Mouse (Mus musculus): ENCODE results near the gene Cdhr3. TPM values are rescaled to one million over a fixed set of nuclear protein-coding genes. Genes with fewer than 3 reads are reported as not detected.

The Cdhr3 gene
- polyA plus RNA-seq, 1 experiment, result not detected

DNA sequence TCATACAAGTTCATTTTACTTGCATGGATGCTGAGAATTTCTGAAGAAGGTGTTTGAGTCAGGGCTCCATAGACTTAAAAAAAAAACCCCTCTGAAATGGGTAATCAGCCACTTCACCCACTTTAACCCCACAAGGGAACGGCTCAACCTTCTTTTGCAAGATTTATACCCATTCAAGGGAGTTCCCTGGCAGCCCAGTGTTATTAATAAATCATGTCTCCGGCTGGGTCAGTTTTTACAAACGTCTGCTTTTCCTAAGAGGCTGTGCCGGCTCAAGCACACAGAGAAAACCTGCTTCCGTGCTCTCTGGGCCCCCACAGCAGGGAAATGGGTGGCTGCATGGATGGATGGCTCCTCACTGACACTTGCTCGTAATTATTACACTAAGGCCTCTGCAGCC is 59.5 kb downstream of the Cdhr3 start:
- Histone ChIP-seq H3K79me3 (ENCODE audit: low read depth) (no peaks in the 10 kb centered on the region), H3K36me3 (ENCODE audit: control insufficient read depth, insufficient read depth) (no peaks in the 10 kb centered on the region), H3K4me3 (ENCODE audit: insufficient read depth, poor library complexity, severe bottlenecking) (no peak overlapping the region), H3K79me2 (ENCODE audit: control insufficient read depth, insufficient read depth) (no peaks in the 10 kb centered on the region), H3K27me3 (ENCODE audit: control insufficient read depth, insufficient read depth, insufficient read length) (no peaks in the 10 kb centered on the region), H3ac (ENCODE audit: control insufficient read depth, insufficient read length, low read depth) (no peak overlapping the region)
- TF ChIP-seq CTCF (IDR thresholded peaks at IDR 0.05; ENCODE audit: control insufficient read depth, insufficient read depth, insufficient read length), result no peak
- no peak for TF ChIP-seq MYOD1 (IDR thresholded peaks at IDR 0.05; ENCODE audit: control insufficient read depth, insufficient read length, low read depth)
- TF ChIP-seq FOSL1 (IDR thresholded peaks at IDR 0.05; ENCODE audit: insufficient read depth, low read length, poor library complexity, severe bottlenecking), result no peak
- TF ChIP-seq CEBPB (IDR thresholded peaks at IDR 0.05; ENCODE audit: low read depth), result no peak

DNA sequence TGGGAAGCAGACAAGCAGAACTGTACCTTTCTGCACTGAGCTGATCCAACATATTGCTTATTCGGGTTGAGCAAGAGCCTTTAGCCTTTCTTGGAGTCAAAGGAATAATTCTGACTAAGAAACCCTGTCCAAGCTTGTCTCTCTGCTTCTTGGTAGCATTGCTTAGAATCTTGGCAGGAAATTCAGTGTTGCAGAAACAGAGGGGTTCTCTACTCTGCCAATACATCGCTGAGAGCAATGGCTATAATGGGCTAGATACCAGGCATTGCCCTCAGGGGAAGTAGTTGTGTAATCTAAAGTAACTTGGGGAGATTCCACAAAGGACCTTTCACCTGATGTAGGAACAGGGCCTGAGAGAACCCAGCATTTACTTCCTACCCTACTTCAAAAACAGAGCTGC is 62.1 kb downstream of the Cdhr3 start:
- H3K27me3 ChIP-seq (ENCODE audit: control insufficient read depth, insufficient read depth, insufficient read length), result no peaks in the 10 kb centered on the region
- H3K79me2 ChIP-seq (ENCODE audit: control insufficient read depth, insufficient read depth), result no peaks in the 10 kb centered on the region
- TF ChIP-seq CEBPB (IDR thresholded peaks at IDR 0.05; ENCODE audit: low read depth), result no peak
- TF ChIP-seq MAX (IDR thresholded peaks at IDR 0.05), result no peak
- no peak for TF ChIP-seq MYOG (IDR thresholded peaks at IDR 0.05; ENCODE audit: control insufficient read depth, extremely low read depth, insufficient read length)
- TF ChIP-seq MYOD1 (IDR thresholded peaks at IDR 0.05; ENCODE audit: control insufficient read depth, insufficient read length, low read depth), result no peak
- no peak for TF ChIP-seq USF1 (IDR thresholded peaks at IDR 0.05; ENCODE audit: low read depth)
- no peak for TF ChIP-seq CTCF (IDR thresholded peaks at IDR 0.05; ENCODE audit: control insufficient read depth, insufficient read depth, insufficient read length)
- TF ChIP-seq FOSL1 (IDR thresholded peaks at IDR 0.05; ENCODE audit: insufficient read depth, low read length, poor library complexity, severe bottlenecking), result no peak
- H3ac ChIP-seq (ENCODE audit: control insufficient read depth, insufficient read length, low read depth), result no peak overlapping the region
- H3K4me3 ChIP-seq (ENCODE audit: insufficient read depth, poor library complexity, severe bottlenecking), result no peak overlapping the region
- no peaks in the 10 kb centered on the region for H3K79me3 ChIP-seq (ENCODE audit: low read depth)
- H3K36me3 ChIP-seq (ENCODE audit: control insufficient read depth, insufficient read depth), result no peaks in the 10 kb centered on the region

DNA sequence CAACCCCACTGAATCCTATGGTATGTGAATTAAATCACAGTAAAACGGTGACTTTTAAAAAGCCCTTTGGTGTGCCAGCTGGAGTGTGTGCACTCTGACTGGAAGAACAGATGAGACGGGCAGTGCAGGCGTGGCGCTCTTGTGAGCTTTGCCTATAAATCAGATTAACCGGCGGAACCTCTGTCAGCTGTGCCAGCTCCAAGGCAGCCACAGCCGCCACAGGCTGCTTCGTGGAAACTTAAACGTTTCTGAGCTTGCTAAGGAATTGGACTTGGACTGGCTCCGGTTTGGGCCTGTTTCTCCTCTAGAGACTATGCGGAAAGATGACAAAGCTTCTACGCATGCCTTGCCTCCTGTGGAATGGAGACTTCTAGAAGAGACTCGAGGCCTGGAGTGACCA is 62.6 kb downstream of the Cdhr3 start:
- TF ChIP-seq FOSL1 (IDR thresholded peaks at IDR 0.05; ENCODE audit: insufficient read depth, low read length, poor library complexity, severe bottlenecking) (no peak), USF1 (IDR thresholded peaks at IDR 0.05; ENCODE audit: low read depth) (no peak), CEBPB (IDR thresholded peaks at IDR 0.05; ENCODE audit: low read depth) (no peak), MYOD1 (IDR thresholded peaks at IDR 0.05; ENCODE audit: control insufficient read depth, insufficient read length, low read depth) (no peak), MYOG (IDR thresholded peaks at IDR 0.05; ENCODE audit: control insufficient read depth, extremely low read depth, insufficient read length) (no peak), CTCF (IDR thresholded peaks at IDR 0.05; ENCODE audit: control insufficient read depth, insufficient read depth, insufficient read length) (no peak), MAX (IDR thresholded peaks at IDR 0.05) (no peak)
- Histone ChIP-seq H3K4me3 (ENCODE audit: insufficient read depth, poor library complexity, severe bottlenecking) (no peak overlapping the region), H3ac (ENCODE audit: control insufficient read depth, insufficient read length, low read depth) (no peak overlapping the region), H3K36me3 (ENCODE audit: control insufficient read depth, insufficient read depth) (no peaks in the 10 kb centered on the region), H3K79me2 (ENCODE audit: control insufficient read depth, insufficient read depth) (no peaks in the 10 kb centered on the region), H3K27me3 (ENCODE audit: control insufficient read depth, insufficient read depth, insufficient read length) (no peaks in the 10 kb centered on the region), H3K79me3 (ENCODE audit: low read depth) (no peaks in the 10 kb centered on the region)

DNA sequence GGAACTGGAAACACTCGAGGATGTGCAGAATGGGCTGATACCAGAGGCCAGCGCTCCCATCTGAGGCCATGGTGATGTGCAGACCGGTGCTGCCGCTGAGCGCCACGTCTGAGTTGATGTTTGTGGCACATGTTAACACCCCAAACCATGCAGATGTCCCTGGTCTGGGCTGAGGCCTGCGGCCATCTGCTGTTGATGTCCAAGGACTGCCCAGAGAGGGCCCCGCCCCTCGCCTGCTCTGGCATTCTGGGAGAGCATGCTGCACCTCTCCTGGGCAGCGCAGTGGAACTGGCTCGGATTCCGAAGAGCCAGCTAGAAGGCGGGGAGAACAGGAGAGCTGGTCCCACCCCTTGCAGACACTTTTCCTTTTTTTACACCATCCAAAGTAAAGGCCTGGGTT is 64.0 kb downstream of the Cdhr3 start:
- TF ChIP-seq MAX (IDR thresholded peaks at IDR 0.05) (no peak), CEBPB (IDR thresholded peaks at IDR 0.05; ENCODE audit: low read depth) (no peak), FOSL1 (IDR thresholded peaks at IDR 0.05; ENCODE audit: insufficient read depth, low read length, poor library complexity, severe bottlenecking) (no peak), MYOG (IDR thresholded peaks at IDR 0.05; ENCODE audit: control insufficient read depth, extremely low read depth, insufficient read length) (no peak), USF1 (IDR thresholded peaks at IDR 0.05; ENCODE audit: low read depth) (no peak), CTCF (IDR thresholded peaks at IDR 0.05; ENCODE audit: control insufficient read depth, insufficient read depth, insufficient read length) (no peak), MYOD1 (IDR thresholded peaks at IDR 0.05; ENCODE audit: control insufficient read depth, insufficient read length, low read depth) (no peak)
- no peak overlapping the region for H3K4me3 ChIP-seq (ENCODE audit: insufficient read depth, poor library complexity, severe bottlenecking)
- H3K79me3 ChIP-seq (ENCODE audit: low read depth), result no peaks in the 10 kb centered on the region
- no peaks in the 10 kb centered on the region for H3K36me3 ChIP-seq (ENCODE audit: control insufficient read depth, insufficient read depth)
- no peaks in the 10 kb centered on the region for H3K79me2 ChIP-seq (ENCODE audit: control insufficient read depth, insufficient read depth)
- no peaks in the 10 kb centered on the region for H3K27me3 ChIP-seq (ENCODE audit: control insufficient read depth, insufficient read depth, insufficient read length)
- H3ac ChIP-seq (ENCODE audit: control insufficient read depth, insufficient read length, low read depth), result no peak overlapping the region

DNA sequence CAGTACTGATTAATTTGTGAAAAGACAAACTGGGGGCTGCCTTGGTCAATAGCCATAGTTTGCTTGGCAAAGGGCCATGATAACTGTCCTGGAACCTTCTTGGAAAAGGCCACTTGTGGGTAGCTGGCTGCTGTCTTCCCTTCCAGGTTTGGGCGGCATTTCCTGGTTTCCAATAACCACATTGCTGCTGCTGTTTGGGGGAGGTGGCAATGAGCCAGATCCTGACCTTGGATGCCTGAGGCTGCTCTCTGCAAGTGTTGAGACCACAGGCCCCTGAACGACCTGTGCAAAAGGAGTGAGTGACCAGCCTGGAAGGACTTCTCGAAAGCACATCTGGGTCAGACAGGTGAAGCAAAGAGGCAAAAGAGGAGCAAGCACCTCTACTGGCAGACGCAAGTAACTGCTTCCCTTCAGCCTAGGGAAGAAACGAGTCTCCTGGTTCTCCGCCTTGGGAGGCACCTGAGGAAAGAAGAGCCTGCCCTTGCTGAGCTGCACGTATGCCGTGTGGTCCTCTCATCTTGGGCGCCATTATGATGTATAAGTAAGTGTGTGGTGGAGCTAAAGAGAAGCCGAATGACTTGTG is 64.5 kb downstream of the Cdhr3 start:
- Histone ChIP-seq H3K27me3 (ENCODE audit: control insufficient read depth, insufficient read depth, insufficient read length) (no peaks in the 10 kb centered on the region), H3K36me3 (ENCODE audit: control insufficient read depth, insufficient read depth) (no peaks in the 10 kb centered on the region), H3K4me3 (ENCODE audit: insufficient read depth, poor library complexity, severe bottlenecking) (no peak overlapping the region), H3K79me2 (ENCODE audit: control insufficient read depth, insufficient read depth) (no peaks in the 10 kb centered on the region), H3ac (ENCODE audit: control insufficient read depth, insufficient read length, low read depth) (no peak overlapping the region), H3K79me3 (ENCODE audit: low read depth) (no peaks in the 10 kb centered on the region)
- TF ChIP-seq MYOG (IDR thresholded peaks at IDR 0.05; ENCODE audit: control insufficient read depth, extremely low read depth, insufficient read length), result no peak
- no peak for TF ChIP-seq FOSL1 (IDR thresholded peaks at IDR 0.05; ENCODE audit: insufficient read depth, low read length, poor library complexity, severe bottlenecking)
- no peak for TF ChIP-seq MAX (IDR thresholded peaks at IDR 0.05)
- TF ChIP-seq MYOD1 (IDR thresholded peaks at IDR 0.05; ENCODE audit: control insufficient read depth, insufficient read length, low read depth), result no peak
- no peak for TF ChIP-seq CTCF (IDR thresholded peaks at IDR 0.05; ENCODE audit: control insufficient read depth, insufficient read depth, insufficient read length)
- TF ChIP-seq CEBPB (IDR thresholded peaks at IDR 0.05; ENCODE audit: low read depth), result no peak
- no peak for TF ChIP-seq USF1 (IDR thresholded peaks at IDR 0.05; ENCODE audit: low read depth)

DNA sequence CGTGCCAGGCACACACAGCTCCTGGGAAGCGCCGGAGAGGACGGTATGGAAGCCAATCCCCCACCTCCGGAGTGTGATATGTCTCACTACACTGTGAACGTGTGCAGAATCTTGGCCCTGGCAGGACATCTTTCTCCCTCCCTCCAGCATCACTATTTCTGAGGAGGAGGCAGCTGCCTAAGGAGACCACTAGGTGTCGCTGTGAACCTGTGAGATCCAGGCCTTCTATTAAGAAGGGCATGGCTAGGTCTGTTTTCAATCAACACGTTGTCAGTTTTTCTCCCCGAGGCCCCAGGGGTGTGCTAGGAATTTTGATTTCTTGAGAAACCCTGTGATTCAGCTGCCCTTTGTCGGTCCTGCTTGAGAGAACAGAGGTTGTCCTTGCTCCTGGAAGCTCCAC is 65.6 kb downstream of the Cdhr3 start:
- TF ChIP-seq CTCF (IDR thresholded peaks at IDR 0.05; ENCODE audit: control insufficient read depth, insufficient read depth, insufficient read length) (peak; percentile 70), CEBPB (IDR thresholded peaks at IDR 0.05; ENCODE audit: low read depth) (no peak), USF1 (IDR thresholded peaks at IDR 0.05; ENCODE audit: low read depth) (no peak), MYOG (IDR thresholded peaks at IDR 0.05; ENCODE audit: control insufficient read depth, extremely low read depth, insufficient read length) (no peak), MYOD1 (IDR thresholded peaks at IDR 0.05; ENCODE audit: control insufficient read depth, insufficient read length, low read depth) (no peak), MAX (IDR thresholded peaks at IDR 0.05) (no peak), FOSL1 (IDR thresholded peaks at IDR 0.05; ENCODE audit: insufficient read depth, low read length, poor library complexity, severe bottlenecking) (no peak)
- Histone ChIP-seq H3K36me3 (ENCODE audit: control insufficient read depth, insufficient read depth) (no peaks in the 10 kb centered on the region), H3K27me3 (ENCODE audit: control insufficient read depth, insufficient read depth, insufficient read length) (no peaks in the 10 kb centered on the region), H3K4me3 (ENCODE audit: insufficient read depth, poor library complexity, severe bottlenecking) (no peak overlapping the region), H3K79me2 (ENCODE audit: control insufficient read depth, insufficient read depth) (no peaks in the 10 kb centered on the region), H3ac (ENCODE audit: control insufficient read depth, insufficient read length, low read depth) (no peak overlapping the region), H3K79me3 (ENCODE audit: low read depth) (no peaks in the 10 kb centered on the region)

Measured in C2C12 (cell line).